Mouse (Mus musculus): ENCODE results near the gene Mbd3. TPM values are rescaled to one million over a fixed set of nuclear protein-coding genes. Genes with fewer than 3 reads are reported as not detected.
A peak's percentile ranks its signal among the peaks of the same experiment; 100 is the strongest.

Gene Mbd3
- polyA plus RNA-seq, 1 experiment, result 199 TPM

GRCm38 (mm10) chr10:80369995-80370747, 29.2 kb downstream of the Mbd3 start:
- WGBS, result 81% methylated on average over 21 of the region's 21 CpGs
- no peak for DNase-seq
- Histone ChIP-seq H3K4me3 (replicated peaks; ENCODE audit: insufficient read depth, low read depth, low read length) (no peak overlapping the region), H3K4me1 (ENCODE audit: control insufficient read depth, insufficient read depth, low read length) (no peaks in the 10 kb centered on the region), H3K27me3 (ENCODE audit: control insufficient read depth, insufficient read depth, low read length) (no peaks in the 10 kb centered on the region), H3K27ac (ENCODE audit: insufficient read depth, low read length) (no peak overlapping the region)
- TF ChIP-seq CTCF (IDR thresholded peaks at IDR 0.05; ENCODE audit: borderline replicate concordance, insufficient read depth, low read depth, low read length), result peak; percentile 21; the same call in 1 of the 2 replicates
- no peak for TF ChIP-seq POLR2A (IDR thresholded peaks at IDR 0.05; ENCODE audit: borderline replicate concordance, insufficient read depth, low read length)

GRCm38 (mm10) chr10:80368392-80368791, 31.0 kb downstream of the Mbd3 start:
- 85% methylated on average over 6 of the region's 6 CpGs for WGBS

GRCm38 (mm10) chr10:80367954-80368353, 31.4 kb downstream of the Mbd3 start:
- Histone ChIP-seq H3K27ac (ENCODE audit: insufficient read depth, low read length) (no peak overlapping the region), H3K27me3 (ENCODE audit: control insufficient read depth, insufficient read depth, low read length) (no peaks in the 10 kb centered on the region), H3K4me1 (ENCODE audit: control insufficient read depth, insufficient read depth, low read length) (no peaks in the 10 kb centered on the region), H3K4me3 (replicated peaks; ENCODE audit: insufficient read depth, low read depth, low read length) (no peak overlapping the region)
- DNase-seq, result no peak
- WGBS, result 50% methylated on average over 5 of the region's 5 CpGs
- no peak for TF ChIP-seq CTCF (IDR thresholded peaks at IDR 0.05; ENCODE audit: borderline replicate concordance, insufficient read depth, low read depth, low read length)
- TF ChIP-seq POLR2A (IDR thresholded peaks at IDR 0.05; ENCODE audit: borderline replicate concordance, insufficient read depth, low read length), result no peak

More at GRCm38 (mm10) chr10:80368392-80368791, 31.0 kb downstream of the Mbd3 start:
- TF ChIP-seq POLR2A (IDR thresholded peaks at IDR 0.05; ENCODE audit: borderline replicate concordance, insufficient read depth, low read length) (no peak), CTCF (IDR thresholded peaks at IDR 0.05; ENCODE audit: borderline replicate concordance, insufficient read depth, low read depth, low read length) (no peak)
- no peak overlapping the region for H3K4me3 ChIP-seq (replicated peaks; ENCODE audit: insufficient read depth, low read depth, low read length)
- no peak overlapping the region for H3K27ac ChIP-seq (ENCODE audit: insufficient read depth, low read length)
- no peak for DNase-seq
- H3K4me1 ChIP-seq (ENCODE audit: control insufficient read depth, insufficient read depth, low read length), result no peaks in the 10 kb centered on the region
- no peaks in the 10 kb centered on the region for H3K27me3 ChIP-seq (ENCODE audit: control insufficient read depth, insufficient read depth, low read length)

GRCm38 (mm10) chr10:80365736-80366135, 33.6 kb downstream of the Mbd3 start:
- 67% methylated on average over 6 of the region's 6 CpGs for WGBS
- no peaks in the 10 kb centered on the region for H3K27me3 ChIP-seq (ENCODE audit: control insufficient read depth, insufficient read depth, low read length)
- H3K4me1 ChIP-seq (ENCODE audit: control insufficient read depth, insufficient read depth, low read length), result no peaks in the 10 kb centered on the region
- H3K27ac ChIP-seq (ENCODE audit: insufficient read depth, low read length), result no peak overlapping the region
- H3K4me3 ChIP-seq (replicated peaks; ENCODE audit: insufficient read depth, low read depth, low read length), result no peak overlapping the region
- TF ChIP-seq CTCF (IDR thresholded peaks at IDR 0.05; ENCODE audit: borderline replicate concordance, insufficient read depth, low read depth, low read length), result no peak
- TF ChIP-seq POLR2A (IDR thresholded peaks at IDR 0.05; ENCODE audit: borderline replicate concordance, insufficient read depth, low read length), result no peak
- DNase-seq, result no peak

GRCm38 (mm10) chr10:80363734-80364133, 35.6 kb downstream of the Mbd3 start:
- Histone ChIP-seq H3K27me3 (ENCODE audit: control insufficient read depth, insufficient read depth, low read length) (no peaks in the 10 kb centered on the region), H3K4me1 (ENCODE audit: control insufficient read depth, insufficient read depth, low read length) (no peaks in the 10 kb centered on the region), H3K4me3 (replicated peaks; ENCODE audit: insufficient read depth, low read depth, low read length) (no peak overlapping the region), H3K27ac (ENCODE audit: insufficient read depth, low read length) (no peak overlapping the region)
- TF ChIP-seq CTCF (IDR thresholded peaks at IDR 0.05; ENCODE audit: borderline replicate concordance, insufficient read depth, low read depth, low read length), result no peak
- no peak for TF ChIP-seq POLR2A (IDR thresholded peaks at IDR 0.05; ENCODE audit: borderline replicate concordance, insufficient read depth, low read length)
- no peak for DNase-seq
- 12% methylated on average over 6 of the region's 6 CpGs for WGBS

GRCm38 (mm10) chr10:80357994-80358639, 41.2 kb downstream of the Mbd3 start:
- DNase-seq, result peak; percentile 75 to 80
- H3K4me1 ChIP-seq (ENCODE audit: control insufficient read depth, insufficient read depth, low read length), result peaks cover 12% of the 10 kb centered on the region; the same call in 1 of the 2 replicates
- WGBS, result 6% methylated on average over 30 of the region's 31 CpGs
- peak; percentile 24; the same call in 1 of the 2 replicates for TF ChIP-seq CTCF (IDR thresholded peaks at IDR 0.05; ENCODE audit: borderline replicate concordance, insufficient read depth, low read depth, low read length)
- peak; percentile 52 for TF ChIP-seq POLR2A (IDR thresholded peaks at IDR 0.05; ENCODE audit: borderline replicate concordance, insufficient read depth, low read length)
- no peaks in the 10 kb centered on the region for H3K27me3 ChIP-seq (ENCODE audit: control insufficient read depth, insufficient read depth, low read length)
- no peak overlapping the region for H3K27ac ChIP-seq (ENCODE audit: insufficient read depth, low read length)
- H3K4me3 ChIP-seq (replicated peaks; ENCODE audit: insufficient read depth, low read depth, low read length), result peak overlapping the region; percentile 78

- DNase-seq, result peak in 1 of 2 experiments; percentile 44
- 17% methylated on average over 7 of the region's 7 CpGs for WGBS
- H3K27ac ChIP-seq (ENCODE audit: insufficient read depth, low read length), result 0 out of 2 replicates have a peak overlapping the region, but pooled peaks have one; percentile 1
Measured at GRCm38 (mm10) chr10:80357336-80357735, 42.0 kb downstream of the Mbd3 start.

More at GRCm38 (mm10) chr10:80357336-80357735, 42.0 kb downstream of the Mbd3 start:
- peaks cover 12% of the 10 kb centered on the region; the same call in 1 of the 2 replicates for H3K4me1 ChIP-seq (ENCODE audit: control insufficient read depth, insufficient read depth, low read length)
- TF ChIP-seq POLR2A (IDR thresholded peaks at IDR 0.05; ENCODE audit: borderline replicate concordance, insufficient read depth, low read length) (no peak), CTCF (IDR thresholded peaks at IDR 0.05; ENCODE audit: borderline replicate concordance, insufficient read depth, low read depth, low read length) (no peak)
- no peaks in the 10 kb centered on the region for H3K27me3 ChIP-seq (ENCODE audit: control insufficient read depth, insufficient read depth, low read length)
- H3K4me3 ChIP-seq (replicated peaks; ENCODE audit: insufficient read depth, low read depth, low read length), result peak overlapping the region; percentile 78
